Mouse (Mus musculus): Measurements from ENCODE around the gene Lyrm7.

Lyrm7 gene

GRCm38 (mm10) chr11:54806891-54807290, 53.8 kb downstream of the Lyrm7 start:
- in situ Hi-C loops (cut with MboI, MseI): no loop called here

DNA sequence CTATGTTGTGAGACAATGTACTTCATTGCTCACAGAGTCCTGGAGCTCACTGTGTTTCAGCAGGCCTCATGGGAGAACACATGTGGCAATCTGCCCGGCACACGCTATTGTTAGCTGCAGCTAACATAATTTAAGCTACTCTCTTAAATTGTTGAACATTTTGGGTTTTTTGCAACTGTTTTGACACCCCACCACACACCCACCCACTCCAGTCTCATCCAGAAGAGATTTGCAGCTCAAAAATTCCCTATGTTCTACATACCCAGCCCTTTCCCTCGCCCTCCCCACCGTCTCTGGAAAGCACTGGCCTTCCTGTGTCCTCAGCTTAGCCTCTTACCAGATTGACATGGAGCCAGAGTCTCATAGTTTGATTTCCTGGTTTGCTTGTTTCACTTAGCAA, 55.5 kb downstream of the Lyrm7 start:
- in situ Hi-C loops (cut with MboI, MseI): no loop called here

DNA sequence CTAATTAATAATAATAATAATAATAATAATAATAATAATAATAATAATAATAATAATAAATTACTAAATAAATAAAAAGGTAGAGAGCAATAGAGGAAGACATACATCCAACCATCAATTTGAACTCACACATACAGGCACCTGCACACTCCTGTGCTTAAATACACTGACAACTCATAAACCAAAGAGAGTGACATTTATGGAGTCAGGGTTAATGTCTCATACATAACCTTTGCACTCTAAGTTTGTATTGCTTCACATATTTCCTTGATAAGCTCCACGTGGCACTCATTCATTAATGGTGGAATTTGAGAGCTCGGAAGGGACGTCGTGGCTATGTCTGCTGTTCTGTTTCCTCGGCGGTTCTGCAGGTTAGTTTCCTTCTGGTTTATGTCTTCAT, 58.1 kb downstream of the Lyrm7 start:
- in situ Hi-C loops (cut with MboI, MseI): no loop called here

- in situ Hi-C loops (cut with MboI, MseI): no loop called here
Measured at GRCm38 (mm10) chr11:54801791-54802558, 58.7 kb downstream of the Lyrm7 start.

DNA sequence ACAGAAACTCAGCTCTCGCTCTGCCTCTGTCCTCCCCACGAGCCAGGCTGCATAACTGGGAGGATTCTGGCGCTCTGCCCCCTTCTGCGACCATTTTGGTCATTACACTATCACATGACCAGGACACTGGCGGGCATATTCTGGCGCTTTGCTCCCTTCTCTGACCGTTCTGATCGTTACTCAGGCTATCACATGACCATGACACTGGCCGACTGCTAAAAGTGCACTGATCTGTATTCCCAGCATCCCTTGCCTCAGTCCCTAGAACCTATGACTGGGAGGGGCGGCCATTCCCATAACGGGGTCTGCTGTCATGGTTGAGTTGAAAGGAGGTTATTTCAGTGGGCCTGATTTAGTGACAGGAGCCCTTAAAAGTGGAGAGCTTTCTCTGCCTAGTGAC, 64.2 kb downstream of the Lyrm7 start:
- in situ Hi-C loops (cut with MboI, MseI): no loop called here

- in situ Hi-C loops (cut with MboI, MseI): no loop called here
Measured at GRCm38 (mm10) chr11:54794678-54795077, 66.0 kb downstream of the Lyrm7 start.

DNA sequence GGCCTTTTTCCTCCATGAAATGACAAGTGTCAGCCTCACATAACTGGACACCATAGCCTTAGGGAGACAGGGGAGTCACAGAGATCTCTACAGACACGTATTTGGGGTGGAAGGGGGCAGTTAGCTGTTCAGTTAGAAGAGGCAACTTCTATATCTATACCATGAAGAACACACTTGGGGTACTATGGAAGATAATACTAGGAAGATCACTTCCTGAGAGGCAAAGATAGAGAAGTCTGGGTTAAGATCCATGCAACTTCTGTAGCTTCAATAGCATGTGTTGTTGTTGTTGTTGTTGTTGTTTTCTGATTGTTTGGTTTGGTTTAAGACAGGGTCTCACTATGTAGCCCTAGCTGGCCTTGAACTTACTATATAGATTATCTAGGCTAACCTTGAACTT, 67.5 kb downstream of the Lyrm7 start:
- in situ Hi-C loops (cut with MboI, MseI): no loop called here

DNA sequence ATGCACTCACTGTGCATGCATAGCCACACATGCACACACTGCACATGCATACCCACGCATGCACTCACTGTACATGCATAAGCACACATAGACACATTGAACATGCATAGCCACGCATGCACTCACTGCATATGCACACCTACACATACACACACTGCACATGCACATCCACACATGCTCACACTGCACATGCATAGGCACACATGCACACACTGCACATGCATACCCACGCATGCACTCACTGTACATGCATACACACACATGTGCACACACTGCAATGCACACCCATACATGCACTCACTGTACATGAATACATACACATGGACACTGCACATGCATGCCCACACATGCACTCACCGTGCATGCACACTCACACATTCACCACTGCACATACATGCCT, 69.3 kb downstream of the Lyrm7 start:
- in situ Hi-C loops (cut with MboI, MseI): no loop called here

- in situ Hi-C loops (cut with MboI, MseI): loop anchor here in 1 of 2 experiments (5.0 kb wide), 1 partner anchor 70 kb away; no protein-coding TSS in a partner anchor
Measured at GRCm38 (mm10) chr11:54787488-54788474, 72.9 kb downstream of the Lyrm7 start, which contains the start of gene Cdc42se2. Gene Cdc42se2, minus strand, starts transcription at chr11:54787675.

DNA sequence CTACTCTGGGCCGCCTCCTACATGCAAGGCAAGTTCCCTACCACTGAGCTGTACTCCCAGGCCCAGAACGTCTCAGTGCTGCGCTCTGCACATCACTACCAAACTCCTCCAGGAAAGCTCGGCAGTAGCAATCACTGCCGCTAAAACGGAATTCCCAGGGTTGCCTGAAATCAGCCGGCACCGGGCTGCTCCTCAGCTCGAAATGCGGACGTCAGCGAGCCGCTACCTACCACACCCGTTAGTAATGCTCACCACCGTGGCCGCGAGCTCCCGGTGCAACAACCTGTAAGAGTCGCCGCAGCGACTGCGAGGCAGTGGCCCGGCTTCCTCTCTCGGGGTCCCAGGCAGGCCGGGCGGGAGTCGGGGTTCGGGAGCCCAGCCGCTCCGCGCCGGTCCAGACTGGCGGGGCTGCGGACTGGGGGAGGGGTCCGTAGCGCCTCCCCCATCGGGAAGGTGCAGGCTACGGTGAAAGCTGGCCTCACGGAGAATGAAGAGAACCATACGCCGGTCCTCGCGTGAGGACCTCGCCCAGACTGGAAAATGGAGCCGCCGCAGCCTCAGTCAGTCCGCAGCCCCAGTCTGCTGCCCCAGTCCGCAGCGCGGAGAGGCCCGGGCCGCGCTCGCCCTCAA, 73.7 kb downstream of the Lyrm7 start:
- in situ Hi-C loops (cut with MboI, MseI): loop anchor here in 1 of 2 experiments (5.0 kb wide), 1 partner anchor 70 kb away; no protein-coding TSS in a partner anchor

GRCm38 (mm10) chr11:54785566-54785965, 75.2 kb downstream of the Lyrm7 start:
- in situ Hi-C loops (cut with MboI, MseI): loop anchor here in 1 of 2 experiments (5.0 kb wide), 1 partner anchor 72 kb away; no protein-coding TSS in a partner anchor

DNA sequence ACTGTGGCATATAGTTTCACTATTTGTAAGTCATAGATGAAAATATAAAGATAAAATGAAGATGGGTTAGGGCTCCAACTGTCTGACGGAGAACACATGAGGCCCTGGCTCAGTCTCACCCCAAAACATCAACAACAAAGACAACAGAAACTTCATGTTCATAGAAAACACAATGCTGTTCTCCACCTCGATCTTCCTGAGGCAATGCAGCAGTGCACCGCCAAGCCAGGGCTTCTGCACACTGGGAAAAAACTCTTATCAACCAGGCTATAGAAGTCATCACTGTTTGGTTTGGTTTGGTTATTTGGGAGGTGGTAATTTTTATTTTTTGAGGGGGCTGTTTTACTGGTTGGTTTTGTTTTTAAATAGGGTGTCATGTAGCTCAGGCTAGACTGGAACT, 76.3 kb downstream of the Lyrm7 start:
- in situ Hi-C loops (cut with MboI, MseI): no loop called here

DNA sequence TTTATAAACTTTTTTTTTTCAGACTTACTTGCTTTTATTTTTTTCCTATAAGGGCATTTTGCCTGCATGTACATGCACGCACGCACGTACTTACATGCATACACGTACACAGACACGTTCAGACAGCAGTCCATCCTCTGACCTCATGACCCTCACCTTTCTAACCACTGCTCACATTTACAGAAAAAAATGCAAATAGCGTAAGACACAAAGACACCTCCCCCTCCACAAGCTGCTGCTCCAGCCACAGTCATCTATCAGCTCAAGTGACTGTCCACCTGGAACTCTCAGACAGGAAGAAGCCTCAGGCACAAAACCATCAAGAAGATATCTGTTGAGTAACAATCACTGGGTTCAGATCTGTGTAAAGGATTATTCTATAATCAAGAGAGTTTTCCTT, 78.5 kb downstream of the Lyrm7 start:
- in situ Hi-C loops (cut with MboI, MseI): no loop called here

GRCm38 (mm10) chr11:54779946-54780345, 80.8 kb downstream of the Lyrm7 start:
- in situ Hi-C loops (cut with MboI, MseI): no loop called here

- in situ Hi-C loops (cut with MboI, MseI): no loop called here
Measured at GRCm38 (mm10) chr11:54778131-54778844, 82.4 kb downstream of the Lyrm7 start.

GRCm38 (mm10) chr11:54777387-54778130, 83.2 kb downstream of the Lyrm7 start:
- in situ Hi-C loops (cut with MboI, MseI): no loop called here

All from T-helper 17 cell (primary cell).